Mouse (Mus musculus): Measurements from ENCODE around the gene Helz2. TPM values are rescaled to one million over a fixed set of nuclear protein-coding genes. Genes with fewer than 3 reads are reported as not detected.

The Helz2 gene
- polyA plus RNA-seq, 1 experiment from 2014 or later, result 2.5 TPM

- Histone ChIP-seq H3K4me2 (no peak overlapping the region), H3K27ac (ENCODE audit: low read depth) (no peak overlapping the region), H3K9ac (no peak overlapping the region), H3K27me3 (ENCODE audit: insufficient read depth, low read length) (no peaks in the 10 kb centered on the region), H3K36me3 (ENCODE audit: insufficient read depth) (peaks cover 5% of the 10 kb centered on the region; the same call in 1 of the 2 replicates), H3K4me1 (ENCODE audit: insufficient read depth) (no peaks in the 10 kb centered on the region), H3K9me3 (ENCODE audit: low read depth, low read length) (no peaks in the 10 kb centered on the region), H3K4me3 (ENCODE audit: low read depth, low read length) (no peak overlapping the region)
- WGBS, result 79% methylated on average over 20 of the region's 20 CpGs
- ATAC-seq (ENCODE audit: insufficient read depth) (no peak), DNase-seq (no peak)
- TF ChIP-seq CTCF (IDR thresholded peaks at IDR 0.05; ENCODE audit: low read depth), result no peak
Measured at GRCm38 (mm10) chr2:181231171-181231570, 10.7 kb downstream of the Helz2 start.

GRCm38 (mm10) chr2:181228335-181228734 lies 13.5 kb downstream of the Helz2 start:
- Histone ChIP-seq H3K4me3 (ENCODE audit: low read depth, low read length) (no peak overlapping the region), H3K4me1 (ENCODE audit: insufficient read depth) (no peaks in the 10 kb centered on the region), H3K4me2 (no peak overlapping the region), H3K9ac (no peak overlapping the region), H3K27me3 (ENCODE audit: insufficient read depth, low read length) (no peaks in the 10 kb centered on the region), H3K27ac (ENCODE audit: low read depth) (no peak overlapping the region), H3K36me3 (ENCODE audit: insufficient read depth) (no peaks in the 10 kb centered on the region), H3K9me3 (ENCODE audit: low read depth, low read length) (no peaks in the 10 kb centered on the region)
- no peak for ATAC-seq (ENCODE audit: insufficient read depth)
- DNase-seq, result peak; percentile 8
- 42% methylated on average over 1 of the region's 1 CpGs for WGBS
- no peak for TF ChIP-seq CTCF (IDR thresholded peaks at IDR 0.05; ENCODE audit: low read depth)

GRCm38 (mm10) chr2:181227122-181227521 lies 14.7 kb downstream of the Helz2 start:
- Histone ChIP-seq H3K36me3 (ENCODE audit: insufficient read depth) (no peaks in the 10 kb centered on the region), H3K9ac (no peak overlapping the region), H3K27ac (ENCODE audit: low read depth) (no peak overlapping the region), H3K4me2 (no peak overlapping the region), H3K4me1 (ENCODE audit: insufficient read depth) (no peaks in the 10 kb centered on the region), H3K9me3 (ENCODE audit: low read depth, low read length) (no peaks in the 10 kb centered on the region), H3K27me3 (ENCODE audit: insufficient read depth, low read length) (no peaks in the 10 kb centered on the region), H3K4me3 (ENCODE audit: low read depth, low read length) (no peak overlapping the region)
- no peak for ATAC-seq (ENCODE audit: insufficient read depth)
- 68% methylated on average over 3 of the region's 3 CpGs for WGBS
- no peak for DNase-seq
- no peak for TF ChIP-seq CTCF (IDR thresholded peaks at IDR 0.05; ENCODE audit: low read depth)

- no peak for TF ChIP-seq CTCF (IDR thresholded peaks at IDR 0.05; ENCODE audit: low read depth)
- DNase-seq (no peak), ATAC-seq (ENCODE audit: insufficient read depth) (no peak)
- H3K4me1 ChIP-seq (ENCODE audit: insufficient read depth), result no peaks in the 10 kb centered on the region; the same call in 1 of the 2 replicates
- 74% methylated on average over 2 of the region's 2 CpGs for WGBS
- no peaks in the 10 kb centered on the region for H3K9me3 ChIP-seq (ENCODE audit: low read depth, low read length)
- no peaks in the 10 kb centered on the region for H3K36me3 ChIP-seq (ENCODE audit: insufficient read depth)
- no peak overlapping the region for H3K4me3 ChIP-seq (ENCODE audit: low read depth, low read length)
- H3K9ac ChIP-seq, result no peak overlapping the region
- no peaks in the 10 kb centered on the region for H3K27me3 ChIP-seq (ENCODE audit: insufficient read depth, low read length)
- no peak overlapping the region for H3K27ac ChIP-seq (ENCODE audit: low read depth)
- no peak overlapping the region for H3K4me2 ChIP-seq
Measured at GRCm38 (mm10) chr2:181224994-181225393, 16.8 kb downstream of the Helz2 start.

GRCm38 (mm10) chr2:181220361-181220760 lies 21.5 kb downstream of the Helz2 start:
- Histone ChIP-seq H3K4me3 (ENCODE audit: low read depth, low read length) (peak overlapping the region; percentile 15), H3K4me1 (ENCODE audit: insufficient read depth) (peaks cover 4% of the 10 kb centered on the region; the same call in 1 of the 2 replicates), H3K27me3 (ENCODE audit: insufficient read depth, low read length) (no peaks in the 10 kb centered on the region), H3K36me3 (ENCODE audit: insufficient read depth) (no peaks in the 10 kb centered on the region), H3K27ac (ENCODE audit: low read depth) (peak overlapping the region; percentile 88), H3K9me3 (ENCODE audit: low read depth, low read length) (no peaks in the 10 kb centered on the region), H3K4me2 (peak overlapping the region; percentile 64), H3K9ac (no peak overlapping the region)
- ATAC-seq (ENCODE audit: insufficient read depth), result 0 out of 2 replicates have a peak, but pooled peaks have one; percentile 4
- peak; percentile 25 for DNase-seq
- WGBS, result 32% methylated on average over 2 of the region's 2 CpGs
- TF ChIP-seq CTCF (IDR thresholded peaks at IDR 0.05; ENCODE audit: low read depth), result no peak

- no peaks in the 10 kb centered on the region for H3K36me3 ChIP-seq (ENCODE audit: insufficient read depth)
- under 1% methylated on average over 25 of the region's 25 CpGs for WGBS
- TF ChIP-seq CTCF (IDR thresholded peaks at IDR 0.05; ENCODE audit: low read depth), result peak; percentile 38; the same call in 1 of the 2 replicates
- DNase-seq (peak; percentile 91), ATAC-seq (ENCODE audit: insufficient read depth) (peak; percentile 98)
- H3K27ac ChIP-seq (ENCODE audit: low read depth), result peak within 1 kb of the TSS; percentile 88
- H3K27me3 ChIP-seq (ENCODE audit: insufficient read depth, low read length), result no peaks in the 10 kb centered on the region
- H3K9me3 ChIP-seq (ENCODE audit: low read depth, low read length), result no peaks in the 10 kb centered on the region
- peak within 1 kb of the TSS; percentile 15 for H3K4me3 ChIP-seq (ENCODE audit: low read depth, low read length)
- H3K4me1 ChIP-seq (ENCODE audit: insufficient read depth), result peaks cover 4% of the 10 kb centered on the region; the same call in 1 of the 2 replicates
- peak within 1 kb of the TSS; percentile 26 for H3K9ac ChIP-seq
- H3K4me2 ChIP-seq, result peak within 1 kb of the TSS; percentile 64
Measured at GRCm38 (mm10) chr2:181219538-181220216, 22.1 kb downstream of the Helz2 start, which contains the start of gene Fndc11. Gene Fndc11, plus strand, starts transcription at chr2:181220013.

- Histone ChIP-seq H3K27ac (ENCODE audit: low read depth) (peak overlapping the region; percentile 88), H3K9ac (no peak overlapping the region), H3K9me3 (ENCODE audit: low read depth, low read length) (no peaks in the 10 kb centered on the region), H3K27me3 (ENCODE audit: insufficient read depth, low read length) (peaks cover 6% of the 10 kb centered on the region; the same call in 1 of the 2 replicates), H3K4me2 (peak overlapping the region; percentile 64), H3K4me1 (ENCODE audit: insufficient read depth) (peaks cover 4% of the 10 kb centered on the region; the same call in 1 of the 2 replicates), H3K4me3 (ENCODE audit: low read depth, low read length) (no peak overlapping the region), H3K36me3 (ENCODE audit: insufficient read depth) (no peaks in the 10 kb centered on the region)
- ATAC-seq (ENCODE audit: insufficient read depth), result no peak
- DNase-seq, result peak; percentile 16
- TF ChIP-seq CTCF (IDR thresholded peaks at IDR 0.05; ENCODE audit: low read depth), result no peak
- WGBS, result 51% methylated on average over 5 of the region's 5 CpGs
Measured at GRCm38 (mm10) chr2:181218881-181219485, 22.8 kb downstream of the Helz2 start.

Measured in lung, embryonic 14.5 days (tissue).